Mouse (Mus musculus) intestine, embryonic 14.5 days (tissue): Measurements from ENCODE around the gene Galnt5. TPM values are rescaled to one million over a fixed set of nuclear protein-coding genes. Genes with fewer than 3 reads are reported as not detected.

ENCODE experiments used
- ATAC-seq: fragments of 200-750 bp; cut with Nextera tagmentation; replicated peaks from 2 replicates; pipeline ENCODE4 v1.8.0; 2017; ENCODE audit warnings: low read depth, moderate number of reproducible peaks, moderate TSS enrichment, moderate library complexity; ENCODE audit not compliant: low FRiP score, low TSS enrichment
- DNase-seq: peaks from one replicate; pipeline ENCODE4 v3.0.0-alpha.2; 2018; ENCODE audit warnings: low spot score
- H3K27ac ChIP-seq: fragments of 300-500 bp; sonication (generic); 2 replicates; pipeline ENCODE4 v1.5.1; 2014; ENCODE audit warnings: low read depth, mild to moderate bottlenecking, control low read depth
- H3K27me3 ChIP-seq: fragments of 300-500 bp; sonication (generic); replicated peaks from 2 replicates; pipeline ENCODE4 v1.6.1; 2014; ENCODE audit warnings: low read length, control low read depth; ENCODE audit not compliant: control insufficient read depth, insufficient read depth
- H3K36me3 ChIP-seq: fragments of 300-500 bp; sonication (generic); 2 replicates; pipeline ENCODE4 v1.6.1; 2014; ENCODE audit warnings: low read length, control low read depth; ENCODE audit not compliant: control insufficient read depth, insufficient read depth
- H3K4me1 ChIP-seq: fragments of 300-500 bp; sonication (generic); replicated peaks from 2 replicates; pipeline ENCODE4 v1.6.1; 2014; ENCODE audit warnings: low read length, control low read depth, mixed read lengths; ENCODE audit not compliant: control insufficient read depth, insufficient read depth
- H3K4me2 ChIP-seq: fragments of 300-500 bp; sonication (generic); 2 replicates; pipeline ENCODE4 v1.6.1; 2014; ENCODE audit warnings: low read length
- H3K4me3 ChIP-seq: fragments of 300-500 bp; sonication (generic); 2 replicates; pipeline ENCODE4 v1.5.1; 2014; ENCODE audit warnings: low read depth, low read length, control low read depth, mixed read lengths
- H3K9ac ChIP-seq: fragments of 300-500 bp; sonication (generic); 2 replicates; pipeline ENCODE4 v1.6.1; 2014; ENCODE audit warnings: mild to moderate bottlenecking, low read length
- H3K9me3 ChIP-seq: fragments of 300-500 bp; sonication (generic); 2 replicates; pipeline ENCODE4 v1.6.1; 2016; ENCODE audit warnings: low read length, control low read depth; ENCODE audit not compliant: control insufficient read depth
- WGBS: fragments of 180-500 bp; shearing (Covaris S2); extraction: QIAGEN DNeasy Blood & Tissue Kit; methylation state at CpG from one replicate; pipeline ENCODE4 v1.1.7; 2014; 5-methylcytosine and 5-hydroxymethylcytosine counted together
- polyA plus RNA-seq: library from polyadenylated mRNA; unstranded; fragments of >200 nt; fragmentation: Nextera tagmentation; extraction: Ambion mirVana; gene quantifications from 2 replicates; pipeline ENCODE4 v1.2.1, GENCODE M21; 2014

The Galnt5 gene
- polyA plus RNA-seq, 1 experiment from 2014 or later, result 3.0 TPM

GRCm38 (mm10) chr2:58094818-58095217 is 97.1 kb downstream of the Galnt5 start:
- H3K4me2 ChIP-seq, result no peak overlapping the region
- no peak overlapping the region for H3K9ac ChIP-seq
- no peaks in the 10 kb centered on the region for H3K4me1 ChIP-seq
- DNase-seq, result no peak
- WGBS, result 70% methylated on average over 1 of the region's 1 CpGs
- no peak for ATAC-seq
- no peak overlapping the region for H3K4me3 ChIP-seq
- H3K36me3 ChIP-seq, result no peaks in the 10 kb centered on the region
- no peak overlapping the region for H3K27ac ChIP-seq
- H3K27me3 ChIP-seq, result no peaks in the 10 kb centered on the region
- H3K9me3 ChIP-seq, result no peaks in the 10 kb centered on the region

Other genes starting within 250 kb of the Galnt5 start
- not detected in 2 replicates for gene Ermn, start 55.0 kb downstream of the Galnt5 start, polyA plus RNA-seq
- gene Cytip, start 197.6 kb downstream of the Galnt5 start, polyA plus RNA-seq, result 0.93 and 1.1 TPM in 2 replicates